Mouse (Mus musculus) forebrain, embryonic 10.5 days (tissue): ENCODE data around the gene Vdr. TPM values are rescaled to one million over a fixed set of nuclear protein-coding genes. Genes with fewer than 3 reads are reported as not detected.
"Not testable (repeated sequence)": the region's sequence is repeated elsewhere in the genome, so short reads cannot be mapped to it uniquely, and the experiment has no call there.

Source experiments
- DNase-seq: peaks from one replicate; pipeline ENCODE4 v3.0.0-alpha.2; 2017; ENCODE audit warnings: low spot score; ENCODE audit errors: extremely low spot score
- H3K27ac ChIP-seq: fragments of 300-500 bp; sonication (generic); 2 replicates; pipeline ENCODE4 v1.5.1; 2016; ENCODE audit warnings: mild to moderate bottlenecking
- H3K27me3 ChIP-seq: fragments of 300-500 bp; sonication (generic); 2 replicates; pipeline ENCODE4 v1.6.1; 2016; ENCODE audit warnings: mild to moderate bottlenecking; ENCODE audit not compliant: poor library complexity, severe bottlenecking
- H3K36me3 ChIP-seq: fragments of 300-500 bp; sonication (generic); replicated peaks from 2 replicates; pipeline ENCODE4 v1.6.1; 2016; ENCODE audit warnings: mild to moderate bottlenecking, moderate library complexity
- H3K4me1 ChIP-seq: fragments of 300-500 bp; sonication (generic); 2 replicates; pipeline ENCODE4 v1.6.1; 2016
- H3K4me3 ChIP-seq: fragments of 300-500 bp; sonication (generic); 2 replicates; pipeline ENCODE4 v1.5.1; 2016; ENCODE audit warnings: mild to moderate bottlenecking, moderate library complexity
- H3K9me3 ChIP-seq: fragments of 300-500 bp; sonication (generic); 2 replicates; pipeline ENCODE4 v1.6.1; 2016; ENCODE audit warnings: mild to moderate bottlenecking, moderate library complexity
- WGBS: fragments of 180-500 bp; shearing (Covaris S2); methylation state at CpG from one replicate; pipeline ENCODE4 v1.1.7; 2016; 5-methylcytosine and 5-hydroxymethylcytosine counted together
- polyA plus RNA-seq: library from polyadenylated mRNA; unstranded; fragments of >200 nt; fragmentation: Nextera tagmentation; extraction: Ambion mirVana; gene quantifications from 2 replicates; pipeline ENCODE4 v1.2.1, GENCODE M21; 2016

The Vdr gene
- polyA plus RNA-seq, 1 experiment from 2014 or later: 0.67 TPM

GRCm38 (mm10) chr15:97870116-97870515, 40.3 kb downstream of the Vdr start:
- 84% methylated on average over 4 of the region's 4 CpGs for WGBS
- H3K27ac ChIP-seq, H3K4me3 ChIP-seq, DNase-seq, H3K36me3 ChIP-seq, H3K27me3 ChIP-seq, H3K4me1 ChIP-seq: not testable (repeated sequence)
- peaks cover 17% of the 10 kb centered on the region; the same call in 1 of the 2 replicates for H3K9me3 ChIP-seq

- no peaks in the 10 kb centered on the region for H3K4me1 ChIP-seq
- H3K4me3 ChIP-seq: no peak overlapping the region
- no peak overlapping the region for H3K27ac ChIP-seq
- no peak for DNase-seq
- H3K27me3 ChIP-seq: no peaks in the 10 kb centered on the region
- no peaks in the 10 kb centered on the region for H3K36me3 ChIP-seq
- H3K9me3 ChIP-seq: peaks cover 17% of the 10 kb centered on the region; the same call in 1 of the 2 replicates
- 88% methylated on average over 6 of the region's 6 CpGs for WGBS
These were observed 41.4 kb downstream of the Vdr start for GRCm38 (mm10) chr15:97868985-97869384.

- WGBS: 84% methylated on average over 2 of the region's 2 CpGs
These were observed 44.4 kb downstream of the Vdr start for GRCm38 (mm10) chr15:97865988-97866387.

GRCm38 (mm10) chr15:97865175-97865574, 45.3 kb downstream of the Vdr start:
- WGBS: 86% methylated on average over 6 of the region's 6 CpGs
- Histone ChIP-seq H3K27me3 (no peaks in the 10 kb centered on the region), H3K4me1 (peaks cover 13% of the 10 kb centered on the region), H3K36me3 (no peaks in the 10 kb centered on the region), H3K9me3 (peaks cover 17% of the 10 kb centered on the region; the same call in 1 of the 2 replicates), H3K4me3 (no peak overlapping the region), H3K27ac (no peak overlapping the region)
- no peak for DNase-seq

More at GRCm38 (mm10) chr15:97865988-97866387, 44.4 kb downstream of the Vdr start:
- Histone ChIP-seq H3K27ac (no peak overlapping the region), H3K36me3 (no peaks in the 10 kb centered on the region), H3K27me3 (no peaks in the 10 kb centered on the region), H3K4me3 (no peak overlapping the region), H3K4me1 (peaks cover 13% of the 10 kb centered on the region), H3K9me3 (peaks cover 17% of the 10 kb centered on the region; the same call in 1 of the 2 replicates)
- no peak for DNase-seq

DNA sequence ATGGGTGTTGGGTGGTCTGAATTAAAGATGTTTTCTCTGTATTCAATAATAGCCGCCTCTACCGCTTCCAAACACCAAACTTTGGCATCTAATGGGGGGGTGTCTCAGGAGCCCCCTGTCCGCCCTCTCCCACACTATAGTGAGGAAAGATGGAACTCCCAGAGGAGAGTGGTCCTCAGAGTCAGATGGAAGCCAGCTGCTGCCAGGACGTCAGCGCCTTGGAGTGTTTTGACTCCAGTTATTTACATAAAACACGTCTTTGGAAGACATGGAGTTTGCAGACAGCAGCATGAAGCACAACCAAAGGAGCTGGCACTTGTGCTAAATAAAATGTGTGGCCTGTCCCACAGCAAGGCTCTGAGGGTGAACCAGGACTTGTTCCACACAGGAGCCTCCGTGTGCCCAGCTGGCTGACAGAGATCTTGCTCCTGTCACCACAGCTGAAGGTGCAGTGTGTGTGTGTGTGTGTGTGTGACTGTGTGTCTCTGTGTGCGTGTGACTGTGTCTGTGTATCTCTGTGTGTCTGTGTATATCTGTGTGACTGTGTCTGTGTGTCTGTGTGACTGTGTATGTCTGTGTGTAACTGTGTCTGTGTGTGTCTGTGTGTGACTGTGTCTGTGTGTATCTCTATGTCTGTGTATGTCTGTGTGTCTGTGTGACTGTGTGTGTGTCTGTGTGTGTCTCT, 45.9 kb downstream of the Vdr start:
- no peaks in the 10 kb centered on the region for H3K36me3 ChIP-seq
- H3K27me3 ChIP-seq: no peaks in the 10 kb centered on the region
- WGBS: 87% methylated on average over 8 of the region's 8 CpGs
- no peak overlapping the region for H3K27ac ChIP-seq
- H3K4me3 ChIP-seq: no peak overlapping the region
- DNase-seq: no peak
- peaks cover 13% of the 10 kb centered on the region for H3K4me1 ChIP-seq
- peaks cover 17% of the 10 kb centered on the region; the same call in 1 of the 2 replicates for H3K9me3 ChIP-seq

DNA sequence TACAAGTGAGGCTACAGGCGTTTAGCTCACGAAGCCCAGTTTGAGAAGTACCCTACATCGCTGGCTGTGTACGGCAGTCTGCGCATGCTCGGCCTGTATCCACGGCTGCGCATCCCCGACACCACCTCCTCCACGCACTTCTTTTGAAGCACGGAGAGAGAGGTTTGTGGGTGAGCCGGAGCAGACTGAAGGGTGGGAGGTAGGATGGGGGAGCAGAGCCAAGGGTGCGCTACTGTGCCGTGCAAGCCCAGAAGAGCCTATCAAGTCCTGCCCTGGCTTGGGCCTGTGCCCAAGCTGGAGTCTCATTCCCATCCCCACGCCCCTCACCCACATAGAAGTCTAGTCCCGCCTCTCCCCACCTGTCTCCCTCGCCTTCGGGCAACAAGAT, 46.9 kb downstream of the Vdr start:
- DNase-seq: no peak
- no peak overlapping the region for H3K4me3 ChIP-seq
- H3K9me3 ChIP-seq: peaks cover 17% of the 10 kb centered on the region; the same call in 1 of the 2 replicates
- 80% methylated on average over 18 of the region's 18 CpGs for WGBS
- H3K27ac ChIP-seq: no peak overlapping the region
- no peaks in the 10 kb centered on the region for H3K27me3 ChIP-seq
- H3K4me1 ChIP-seq: peaks cover 13% of the 10 kb centered on the region
- no peaks in the 10 kb centered on the region for H3K36me3 ChIP-seq

- no peak for DNase-seq
- H3K4me1 ChIP-seq: peaks cover 13% of the 10 kb centered on the region
- H3K27ac ChIP-seq: no peak overlapping the region
- WGBS: 46% methylated on average over 14 of the region's 14 CpGs
- no peaks in the 10 kb centered on the region for H3K36me3 ChIP-seq
- H3K27me3 ChIP-seq: no peaks in the 10 kb centered on the region
- peaks cover 17% of the 10 kb centered on the region; the same call in 1 of the 2 replicates for H3K9me3 ChIP-seq
- no peak overlapping the region for H3K4me3 ChIP-seq
These were observed 47.4 kb downstream of the Vdr start for GRCm38 (mm10) chr15:97862881-97863493.

- Histone ChIP-seq H3K4me1 (peaks cover 13% of the 10 kb centered on the region), H3K36me3 (no peaks in the 10 kb centered on the region), H3K9me3 (no peaks in the 10 kb centered on the region), H3K4me3 (no peak overlapping the region), H3K27me3 (no peaks in the 10 kb centered on the region), H3K27ac (no peak overlapping the region)
- WGBS: 84% methylated on average over 3 of the region's 3 CpGs
- DNase-seq: no peak
These were observed 50.1 kb downstream of the Vdr start for GRCm38 (mm10) chr15:97860353-97860752.

GRCm38 (mm10) chr15:97858431-97858830, 52.0 kb downstream of the Vdr start:
- H3K9me3 ChIP-seq: no peaks in the 10 kb centered on the region
- no peak for DNase-seq
- H3K27ac ChIP-seq: no peak overlapping the region
- H3K4me1 ChIP-seq: peaks cover 10% of the 10 kb centered on the region
- no peaks in the 10 kb centered on the region for H3K27me3 ChIP-seq
- H3K36me3 ChIP-seq: no peaks in the 10 kb centered on the region
- no peak overlapping the region for H3K4me3 ChIP-seq
- 91% methylated on average over 4 of the region's 4 CpGs for WGBS

DNA sequence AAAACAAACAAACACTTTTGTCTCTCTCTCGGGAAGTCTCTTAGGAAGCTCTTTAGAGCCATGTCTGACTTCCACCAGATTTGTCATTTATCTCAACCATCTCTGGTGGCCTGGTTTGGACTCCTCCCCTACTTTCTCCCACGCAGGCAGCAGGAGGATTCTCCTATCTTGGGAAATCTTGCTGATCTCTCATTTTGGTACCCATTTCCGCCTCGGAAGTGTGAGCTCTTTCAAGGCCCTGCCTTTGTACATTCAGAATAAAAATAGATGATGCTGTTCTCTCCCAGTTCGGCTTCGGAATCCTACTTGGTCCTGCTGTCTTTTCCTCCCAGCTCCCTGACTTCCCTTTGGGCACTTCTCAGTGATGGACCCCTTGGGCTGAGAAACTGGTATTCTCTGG, 55.9 kb downstream of the Vdr start:
- Histone ChIP-seq H3K36me3 (no peaks in the 10 kb centered on the region), H3K4me3 (no peak overlapping the region), H3K4me1 (peaks cover 2% of the 10 kb centered on the region; the same call in 1 of the 2 replicates), H3K9me3 (no peaks in the 10 kb centered on the region), H3K27me3 (no peaks in the 10 kb centered on the region), H3K27ac (no peak overlapping the region)
- no peak for DNase-seq
- WGBS: 77% methylated on average over 6 of the region's 6 CpGs

- no peaks in the 10 kb centered on the region for H3K27me3 ChIP-seq
- no peak overlapping the region for H3K4me3 ChIP-seq
- peaks cover 7% of the 10 kb centered on the region for H3K4me1 ChIP-seq
- no peak overlapping the region for H3K27ac ChIP-seq
- WGBS: 59% methylated on average over 8 of the region's 8 CpGs
- DNase-seq: no peak
- H3K9me3 ChIP-seq: no peaks in the 10 kb centered on the region
- no peaks in the 10 kb centered on the region for H3K36me3 ChIP-seq
These were observed 56.4 kb downstream of the Vdr start for GRCm38 (mm10) chr15:97854059-97854458.

DNA sequence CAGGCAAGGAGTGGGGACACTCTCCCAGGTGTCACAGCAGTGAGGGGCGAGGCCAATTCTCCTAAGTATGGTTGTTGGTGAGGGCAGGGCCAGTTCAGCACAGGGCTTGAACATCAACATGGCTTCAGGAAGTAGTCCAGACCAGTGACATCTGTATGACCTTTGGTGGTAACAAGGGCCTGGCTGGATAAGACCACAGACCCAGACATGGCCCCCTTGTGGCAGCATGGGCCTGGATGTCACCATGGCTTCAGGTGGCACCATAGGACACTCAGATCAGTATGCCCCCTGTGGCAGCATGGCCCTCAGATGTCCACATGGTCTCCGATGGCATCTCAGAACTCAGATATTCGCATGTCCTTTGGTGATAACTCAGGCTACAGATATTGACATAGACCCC, 58.1 kb downstream of the Vdr start:
- H3K9me3 ChIP-seq: no peaks in the 10 kb centered on the region
- H3K4me1 ChIP-seq: peaks cover 8% of the 10 kb centered on the region
- H3K4me3 ChIP-seq: no peak overlapping the region
- 80% methylated on average over 3 of the region's 3 CpGs for WGBS
- H3K27ac ChIP-seq: no peak overlapping the region
- H3K27me3 ChIP-seq: 0 out of 2 replicates have a peak, but pooled peaks cover 2% of the 10 kb centered on the region
- no peak for DNase-seq
- H3K36me3 ChIP-seq: no peaks in the 10 kb centered on the region

- Histone ChIP-seq H3K4me1 (peaks cover 8% of the 10 kb centered on the region), H3K27me3 (0 out of 2 replicates have a peak, but pooled peaks cover 2% of the 10 kb centered on the region), H3K4me3 (no peak overlapping the region), H3K9me3 (no peaks in the 10 kb centered on the region), H3K27ac (no peak overlapping the region), H3K36me3 (no peaks in the 10 kb centered on the region)
- no peak for DNase-seq
- WGBS: 84% methylated on average over 5 of the region's 5 CpGs
These were observed 59.4 kb downstream of the Vdr start for GRCm38 (mm10) chr15:97851011-97851410.
